Mouse (Mus musculus): ENCODE measurements at regions not wholly inside any gene's neighbourhood (a gene's known extent, or its start where the extent isn't known, plus 50 kb on each side); places are given as distances from the start of the nearest gene placed in this dataset.

DNA sequence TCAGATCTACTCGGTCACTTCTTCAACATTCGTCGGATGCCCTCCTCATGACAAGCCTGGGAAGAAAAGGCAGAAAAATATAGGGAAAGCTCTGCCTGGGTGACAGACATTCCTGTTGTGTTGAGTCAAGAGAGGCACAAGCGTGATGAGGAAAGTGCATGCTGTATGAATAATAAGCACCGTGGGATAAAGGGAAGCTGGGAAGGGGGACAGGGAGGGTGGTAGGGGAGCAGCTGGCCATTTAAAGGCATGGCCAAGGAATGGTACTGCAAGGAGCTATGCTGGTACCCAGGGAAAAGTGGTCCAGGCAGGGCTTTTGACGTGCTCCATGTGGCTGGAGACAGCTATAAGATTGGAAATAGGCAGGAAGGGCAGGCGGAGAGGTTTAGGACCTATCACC lies 300.9 kb upstream of the Noct start:
- 0 out of 2 replicates have a peak, but pooled peaks cover 3% of the 10 kb centered on the region for H3K4me1 ChIP-seq (replicated peaks)
- no peak overlapping the region for H3K27ac ChIP-seq
- no peaks in the 10 kb centered on the region for H3K9me3 ChIP-seq
- no peaks in the 10 kb centered on the region for H3K27me3 ChIP-seq (ENCODE audit: insufficient read depth, poor library complexity, severe bottlenecking)
- DNase-seq (ENCODE audit: low spot score) = no peak
- 77% methylated on average over 7 of the region's 7 CpGs for WGBS
- no peak overlapping the region for H3K4me3 ChIP-seq
- H3K36me3 ChIP-seq = no peaks in the 10 kb centered on the region

DNA sequence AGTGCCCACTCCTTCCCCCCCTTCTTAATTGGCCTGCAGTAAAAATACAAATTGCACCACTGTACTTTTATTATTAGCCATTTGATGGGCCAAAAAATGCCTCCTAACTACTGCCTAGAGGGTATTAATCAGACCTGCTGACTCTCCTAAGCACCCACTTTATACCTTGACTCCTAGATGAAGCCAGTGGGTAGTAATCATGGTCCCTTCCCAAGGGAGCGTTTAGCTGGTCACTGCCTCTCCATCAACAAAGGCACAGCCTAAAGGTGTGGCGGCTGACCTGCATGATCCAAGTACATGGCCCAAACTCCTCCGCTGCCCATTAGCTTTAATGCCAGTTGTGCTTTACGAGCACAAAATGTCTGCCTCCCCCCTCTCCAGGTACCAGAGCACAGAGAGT lies 296.9 kb upstream of the Noct start:
- Histone ChIP-seq H3K36me3 (no peaks in the 10 kb centered on the region), H3K27ac (no peak overlapping the region), H3K27me3 (ENCODE audit: insufficient read depth, poor library complexity, severe bottlenecking) (no peaks in the 10 kb centered on the region), H3K4me1 (replicated peaks) (0 out of 2 replicates have a peak, but pooled peaks cover 3% of the 10 kb centered on the region), H3K4me3 (no peak overlapping the region), H3K9me3 (no peaks in the 10 kb centered on the region)
- DNase-seq (ENCODE audit: low spot score) = no peak
- 89% methylated on average over 4 of the region's 4 CpGs for WGBS

DNA sequence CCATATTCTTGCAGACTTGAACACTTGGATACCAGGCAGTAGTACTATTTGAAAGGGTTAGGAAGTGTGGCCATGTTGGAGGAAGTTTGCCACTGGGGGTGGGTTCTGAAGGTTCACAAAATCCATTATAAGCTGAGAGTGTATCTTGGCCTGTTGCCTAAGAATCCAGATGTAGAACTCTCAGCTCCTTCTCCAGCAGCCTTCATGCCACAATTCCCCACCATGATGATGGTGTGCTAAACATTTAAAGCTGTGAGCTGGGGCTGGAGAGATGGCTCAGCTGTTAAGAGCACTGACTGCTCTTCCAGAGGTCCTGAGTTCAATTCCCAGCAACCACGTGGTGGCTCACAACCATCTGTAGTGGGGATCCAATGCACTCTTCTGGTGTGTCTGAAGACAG lies 295.2 kb upstream of the Noct start:
- no peaks in the 10 kb centered on the region for H3K4me1 ChIP-seq (replicated peaks)
- no peak overlapping the region for H3K4me3 ChIP-seq
- DNase-seq (ENCODE audit: low spot score) = no peak
- no peaks in the 10 kb centered on the region for H3K9me3 ChIP-seq
- no peaks in the 10 kb centered on the region for H3K27me3 ChIP-seq (ENCODE audit: insufficient read depth, poor library complexity, severe bottlenecking)
- H3K27ac ChIP-seq = no peak overlapping the region
- H3K36me3 ChIP-seq = no peaks in the 10 kb centered on the region
- WGBS = 89% methylated on average over 1 of the region's 1 CpGs

DNA sequence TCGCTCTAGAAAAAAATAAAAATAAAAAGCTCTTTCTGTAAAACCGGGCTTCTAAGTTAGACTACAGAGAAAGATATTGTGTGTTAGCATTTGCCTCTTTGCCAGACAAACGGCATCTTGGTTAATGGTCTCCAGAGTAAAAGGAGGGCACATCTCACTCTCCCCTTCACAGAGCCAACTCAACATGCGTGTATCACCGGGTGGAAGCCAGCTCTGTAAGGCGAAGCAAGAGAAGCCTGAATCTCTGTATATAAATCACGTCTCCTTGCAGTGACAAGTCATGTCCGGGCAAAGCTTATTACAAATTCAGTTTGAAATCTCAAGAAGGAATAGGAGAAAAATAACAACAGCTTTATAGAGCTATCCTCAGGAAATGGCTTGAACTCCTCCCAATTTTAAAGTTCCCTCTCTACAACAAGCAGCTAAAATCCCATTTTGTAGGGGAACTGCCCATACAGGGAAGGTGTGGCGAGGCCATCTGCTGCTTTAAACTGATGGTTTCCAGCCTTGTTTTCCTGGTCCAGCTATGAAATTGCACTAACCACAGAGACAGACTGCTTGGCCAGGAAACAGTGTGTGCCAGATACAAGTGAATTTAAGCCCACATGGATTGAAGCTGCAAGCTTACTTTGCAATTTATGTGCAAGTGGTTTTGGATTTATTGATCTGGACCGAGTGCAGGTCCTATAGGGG lies 291.7 kb upstream of the Noct start:
- Histone ChIP-seq H3K36me3 (no peaks in the 10 kb centered on the region), H3K27me3 (ENCODE audit: insufficient read depth, poor library complexity, severe bottlenecking) (no peaks in the 10 kb centered on the region), H3K9me3 (no peaks in the 10 kb centered on the region), H3K4me3 (no peak overlapping the region), H3K4me1 (replicated peaks) (no peaks in the 10 kb centered on the region), H3K27ac (no peak overlapping the region)
- 89% methylated on average over 10 of the region's 10 CpGs for WGBS
- DNase-seq (ENCODE audit: low spot score) = no peak

DNA sequence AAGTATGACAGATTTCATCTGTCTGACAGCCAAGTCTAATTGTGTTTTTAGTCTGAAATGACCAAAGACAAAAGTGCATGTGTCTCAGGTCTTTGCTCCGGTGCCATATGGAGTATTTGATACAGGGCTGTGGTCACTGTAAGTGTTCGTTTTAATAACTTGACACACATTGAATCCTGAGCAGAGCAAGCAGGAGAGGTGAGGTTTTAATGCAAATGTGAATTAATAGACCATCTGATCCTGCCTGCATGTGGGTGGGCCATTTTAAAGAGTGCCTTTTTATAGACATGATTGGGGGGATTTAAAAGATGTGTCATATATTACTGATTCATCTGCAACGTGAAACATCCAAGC lies 291.2 kb upstream of the Noct start:
- Histone ChIP-seq H3K36me3 (no peaks in the 10 kb centered on the region), H3K9me3 (no peaks in the 10 kb centered on the region), H3K4me3 (no peak overlapping the region), H3K27ac (no peak overlapping the region), H3K27me3 (ENCODE audit: insufficient read depth, poor library complexity, severe bottlenecking) (no peaks in the 10 kb centered on the region), H3K4me1 (replicated peaks) (no peaks in the 10 kb centered on the region)
- WGBS = 90% methylated on average over 3 of the region's 3 CpGs
- no peak for DNase-seq (ENCODE audit: low spot score)

DNA sequence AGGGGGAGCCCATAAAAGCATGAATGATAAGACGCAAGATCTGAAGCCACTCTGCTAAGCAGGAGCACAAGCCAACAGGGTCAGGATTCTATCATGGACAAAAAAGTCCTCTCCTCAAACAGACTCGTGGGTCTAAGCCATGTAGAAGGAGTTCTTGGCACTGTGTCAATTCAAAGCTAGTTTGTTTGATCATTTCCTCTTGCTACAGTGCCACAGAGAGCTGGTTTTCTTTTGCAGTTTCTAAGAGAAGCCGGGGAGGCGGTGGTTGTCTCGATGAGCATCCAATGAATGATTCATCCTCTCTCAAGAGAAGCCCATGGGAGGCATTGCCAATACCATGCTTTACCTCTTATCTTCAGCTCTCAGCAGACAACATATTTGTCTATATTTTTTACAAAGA lies 284.6 kb upstream of the Noct start:
- no peaks in the 10 kb centered on the region for H3K36me3 ChIP-seq
- H3K4me1 ChIP-seq (replicated peaks) = peaks cover 4% of the 10 kb centered on the region; the same call in 1 of the 2 replicates
- no peak overlapping the region for H3K27ac ChIP-seq
- H3K9me3 ChIP-seq = no peaks in the 10 kb centered on the region
- H3K27me3 ChIP-seq (ENCODE audit: insufficient read depth, poor library complexity, severe bottlenecking) = no peaks in the 10 kb centered on the region
- no peak overlapping the region for H3K4me3 ChIP-seq
- 89% methylated on average over 5 of the region's 5 CpGs for WGBS
- no peak for DNase-seq (ENCODE audit: low spot score)

DNA sequence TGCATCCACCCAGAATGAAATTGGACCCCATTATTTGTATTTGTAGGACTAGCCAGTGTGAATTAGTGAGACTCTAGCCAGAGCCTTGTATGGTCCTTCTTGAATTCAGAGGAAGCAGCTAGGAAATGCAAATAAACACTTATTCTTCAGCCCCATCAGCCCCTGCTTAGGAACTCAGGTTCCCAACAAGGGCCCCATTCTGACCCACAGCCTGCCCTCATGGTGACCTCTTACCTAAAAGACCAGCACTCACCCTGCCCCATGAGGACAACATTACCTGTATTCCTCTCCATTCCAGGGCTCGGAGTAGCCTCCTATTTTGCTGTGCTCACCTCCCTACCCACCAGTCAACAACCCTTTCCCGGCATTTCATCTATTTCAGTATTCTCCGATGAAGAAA lies 283.6 kb upstream of the Noct start:
- H3K27me3 ChIP-seq (ENCODE audit: insufficient read depth, poor library complexity, severe bottlenecking) = no peaks in the 10 kb centered on the region
- H3K4me3 ChIP-seq = no peak overlapping the region
- H3K9me3 ChIP-seq = no peaks in the 10 kb centered on the region
- no peaks in the 10 kb centered on the region for H3K36me3 ChIP-seq
- H3K27ac ChIP-seq = no peak overlapping the region
- peaks cover 4% of the 10 kb centered on the region; the same call in 1 of the 2 replicates for H3K4me1 ChIP-seq (replicated peaks)
- no peak for DNase-seq (ENCODE audit: low spot score)
- 72% methylated on average over 3 of the region's 3 CpGs for WGBS

DNA sequence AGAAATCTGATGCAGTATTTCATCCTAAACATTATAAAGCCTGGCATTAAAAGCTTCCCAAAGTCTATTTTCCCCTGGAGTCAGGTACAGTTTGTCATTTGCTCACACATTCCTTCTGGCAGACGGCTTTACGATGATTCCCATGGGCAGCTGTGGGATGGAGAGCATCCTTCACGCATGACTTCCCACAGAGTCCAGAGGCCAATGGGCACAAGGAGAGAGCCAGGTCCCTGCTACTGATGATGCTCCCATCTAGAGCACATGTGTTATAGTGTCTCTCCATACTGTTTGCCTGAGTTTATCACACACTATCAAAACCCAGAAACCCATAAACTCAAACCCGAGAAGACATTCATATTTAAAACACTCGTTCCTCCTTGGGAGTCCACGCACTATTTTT lies 270.8 kb upstream of the Noct start:
- H3K27ac ChIP-seq = no peak overlapping the region
- H3K4me1 ChIP-seq (replicated peaks) = no peaks in the 10 kb centered on the region
- H3K27me3 ChIP-seq (ENCODE audit: insufficient read depth, poor library complexity, severe bottlenecking) = no peaks in the 10 kb centered on the region
- DNase-seq (ENCODE audit: low spot score) = no peak
- no peak overlapping the region for H3K4me3 ChIP-seq
- no peaks in the 10 kb centered on the region for H3K9me3 ChIP-seq
- WGBS = 84% methylated on average over 6 of the region's 6 CpGs
- no peaks in the 10 kb centered on the region for H3K36me3 ChIP-seq

DNA sequence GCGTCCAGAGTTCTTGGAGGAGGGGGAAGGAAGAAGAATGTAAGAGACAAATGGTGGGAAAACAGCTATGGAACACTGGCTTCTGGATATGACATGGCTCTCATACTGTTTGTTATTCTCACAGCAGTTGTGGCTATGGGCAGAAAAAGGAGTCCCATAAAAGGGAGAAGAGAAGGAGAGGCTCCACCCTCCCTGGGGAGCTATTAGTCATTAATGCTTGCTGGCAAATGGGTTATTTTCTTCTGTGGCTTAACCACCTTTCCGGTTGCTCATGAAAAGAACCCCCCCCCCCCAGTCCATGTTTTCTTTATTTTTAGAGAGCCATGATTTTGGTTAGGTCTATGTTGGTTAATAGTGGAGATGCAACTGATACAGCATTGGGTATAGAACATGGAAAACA lies 253.9 kb upstream of the Noct start:
- Histone ChIP-seq H3K9me3 (no peaks in the 10 kb centered on the region), H3K36me3 (no peaks in the 10 kb centered on the region), H3K27me3 (ENCODE audit: insufficient read depth, poor library complexity, severe bottlenecking) (no peaks in the 10 kb centered on the region), H3K4me3 (no peak overlapping the region), H3K4me1 (replicated peaks) (no peaks in the 10 kb centered on the region), H3K27ac (no peak overlapping the region)
- no peak for DNase-seq (ENCODE audit: low spot score)
- 92% methylated on average over 2 of the region's 2 CpGs for WGBS

DNA sequence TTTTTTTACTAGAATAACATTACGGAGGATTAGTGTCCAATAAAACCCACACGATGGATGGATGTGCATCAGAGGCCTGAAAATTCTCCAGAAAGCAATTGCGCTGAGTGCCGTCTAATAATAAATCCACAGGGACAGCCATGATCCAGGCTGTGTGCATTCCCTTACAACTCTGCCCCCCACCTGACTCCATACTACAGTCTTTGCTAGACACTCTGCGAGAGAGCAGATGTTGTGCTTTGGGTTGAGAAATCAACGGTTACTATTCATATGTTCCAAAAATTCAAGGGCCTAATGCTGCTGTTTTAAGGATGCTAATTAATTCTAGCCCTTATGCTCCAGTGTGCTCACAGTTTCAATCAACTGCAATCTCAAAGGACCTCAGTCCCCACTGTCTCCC lies 251.2 kb upstream of the Noct start:
- no peak for DNase-seq (ENCODE audit: low spot score)
- Histone ChIP-seq H3K9me3 (no peaks in the 10 kb centered on the region), H3K4me3 (no peak overlapping the region), H3K27me3 (ENCODE audit: insufficient read depth, poor library complexity, severe bottlenecking) (no peaks in the 10 kb centered on the region), H3K36me3 (no peaks in the 10 kb centered on the region), H3K27ac (no peak overlapping the region), H3K4me1 (replicated peaks) (no peaks in the 10 kb centered on the region; the same call in 1 of the 2 replicates)
- WGBS = 90% methylated on average over 6 of the region's 6 CpGs

DNA sequence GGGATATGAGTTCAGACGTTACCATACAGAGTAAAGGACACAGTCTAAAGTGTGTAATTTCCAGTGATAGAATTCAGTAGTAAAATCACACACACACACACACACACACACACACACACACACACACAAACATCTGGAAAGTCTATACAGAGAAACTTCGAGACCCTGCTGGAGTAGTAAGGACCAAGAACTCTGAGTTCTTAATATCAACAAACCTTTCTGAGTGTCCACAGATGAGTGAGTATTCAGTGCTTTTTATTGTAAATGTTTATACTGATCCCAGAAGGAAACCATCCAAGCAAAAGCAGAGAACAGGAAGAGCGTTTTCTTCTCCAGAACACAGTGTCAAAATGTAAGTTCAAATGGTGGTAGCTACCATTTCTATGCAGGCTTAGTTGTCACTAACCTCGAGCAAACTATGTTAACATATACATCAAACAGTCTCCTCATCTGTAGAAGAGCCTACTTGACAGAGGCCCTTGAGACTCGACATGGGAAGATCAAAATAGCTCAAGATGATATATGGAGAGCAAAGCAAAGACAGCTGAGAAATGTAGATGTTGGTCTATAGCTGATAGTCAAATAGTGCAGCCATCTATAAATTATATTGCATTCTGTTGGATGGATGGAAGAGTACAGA lies 248.0 kb upstream of the Noct start:
- Histone ChIP-seq H3K9me3 (no peaks in the 10 kb centered on the region), H3K4me1 (replicated peaks) (no peaks in the 10 kb centered on the region; the same call in 1 of the 2 replicates), H3K4me3 (no peak overlapping the region), H3K27me3 (ENCODE audit: insufficient read depth, poor library complexity, severe bottlenecking) (no peaks in the 10 kb centered on the region), H3K27ac (no peak overlapping the region), H3K36me3 (no peaks in the 10 kb centered on the region)
- DNase-seq (ENCODE audit: low spot score) = no peak
- WGBS = 87% methylated on average over 5 of the region's 5 CpGs

DNA sequence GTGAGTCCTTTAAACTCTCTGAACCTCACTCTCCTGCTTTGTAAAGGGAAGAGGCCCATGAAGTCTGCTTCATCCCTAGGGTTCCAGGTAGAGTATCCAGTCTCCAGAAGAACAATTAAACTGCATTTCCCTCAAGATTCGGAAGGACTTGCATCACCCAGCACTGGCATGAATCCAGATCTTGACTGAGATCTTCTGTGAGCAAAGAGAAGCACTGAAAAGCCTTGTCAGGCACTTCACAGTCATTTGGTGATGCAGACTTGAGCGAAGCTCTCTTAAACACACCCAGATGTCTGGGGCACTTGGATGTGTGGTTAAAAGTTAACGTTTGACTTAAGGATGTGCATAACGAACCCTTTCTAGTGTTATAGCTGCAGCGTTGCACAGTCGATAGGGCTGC lies 247.4 kb upstream of the Noct start:
- 91% methylated on average over 6 of the region's 6 CpGs for WGBS
- H3K36me3 ChIP-seq = no peaks in the 10 kb centered on the region
- H3K27me3 ChIP-seq (ENCODE audit: insufficient read depth, poor library complexity, severe bottlenecking) = no peaks in the 10 kb centered on the region
- H3K4me1 ChIP-seq (replicated peaks) = no peaks in the 10 kb centered on the region; the same call in 1 of the 2 replicates
- H3K9me3 ChIP-seq = no peaks in the 10 kb centered on the region
- no peak for DNase-seq (ENCODE audit: low spot score)
- no peak overlapping the region for H3K27ac ChIP-seq
- no peak overlapping the region for H3K4me3 ChIP-seq

DNA sequence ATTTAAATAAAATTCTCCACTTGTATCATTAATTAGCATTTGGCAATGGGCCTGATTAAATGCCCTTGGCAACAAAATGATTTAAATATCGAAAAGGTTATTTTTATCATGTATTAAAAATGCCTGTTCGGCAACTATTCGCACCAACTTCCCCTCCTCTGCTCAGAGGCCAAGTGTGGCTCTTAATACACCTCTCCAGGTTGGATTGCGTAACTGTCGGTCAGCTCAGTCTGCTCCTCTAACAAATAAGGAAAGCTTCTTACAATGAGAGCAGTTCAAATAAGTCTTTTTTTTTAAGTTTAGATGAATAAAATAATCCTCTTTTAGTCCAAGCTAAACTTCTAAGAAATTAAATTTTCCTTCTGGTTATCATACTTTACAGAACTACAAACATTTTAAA lies 245.6 kb upstream of the Noct start:
- DNase-seq (ENCODE audit: low spot score) = no peak
- WGBS = 97% methylated on average over 5 of the region's 5 CpGs
- no peak overlapping the region for H3K4me3 ChIP-seq
- peaks cover 13% of the 10 kb centered on the region for H3K4me1 ChIP-seq (replicated peaks)
- H3K9me3 ChIP-seq = no peaks in the 10 kb centered on the region
- no peak overlapping the region for H3K27ac ChIP-seq
- H3K27me3 ChIP-seq (ENCODE audit: insufficient read depth, poor library complexity, severe bottlenecking) = no peaks in the 10 kb centered on the region
- no peaks in the 10 kb centered on the region for H3K36me3 ChIP-seq

DNA sequence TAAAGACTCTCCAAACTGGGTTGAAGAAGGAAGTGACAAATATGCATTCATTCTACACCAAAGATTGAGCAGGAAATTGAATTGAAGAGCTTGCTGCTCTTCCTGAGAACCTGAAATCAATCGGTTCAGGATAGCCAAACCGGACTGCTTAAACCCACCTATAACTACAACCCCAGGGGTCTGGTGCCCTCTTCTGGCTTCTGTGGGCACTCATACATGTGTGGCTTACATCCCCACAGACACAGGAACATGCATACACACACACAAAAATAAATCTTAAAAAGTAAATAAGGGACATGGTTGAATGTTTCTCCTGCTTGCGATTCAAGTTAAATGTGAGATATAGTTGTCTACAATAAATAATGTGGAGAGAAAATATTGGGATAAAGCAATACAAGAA lies 244.7 kb upstream of the Noct start:
- no peak for DNase-seq (ENCODE audit: low spot score)
- Histone ChIP-seq H3K4me1 (replicated peaks) (peaks cover 22% of the 10 kb centered on the region), H3K27me3 (ENCODE audit: insufficient read depth, poor library complexity, severe bottlenecking) (no peaks in the 10 kb centered on the region), H3K9me3 (no peaks in the 10 kb centered on the region), H3K36me3 (no peaks in the 10 kb centered on the region), H3K4me3 (no peak overlapping the region), H3K27ac (no peak overlapping the region)
- WGBS = 85% methylated on average over 3 of the region's 3 CpGs
